Mouse (Mus musculus): ENCODE data around the gene Arl3.

- TF ChIP-seq CTCF (IDR thresholded peaks at IDR 0.05; ENCODE audit: extremely low read depth, insufficient read depth, insufficient read length, insufficient replicate concordance) = no peak
- TF ChIP-seq POLR2A (IDR thresholded peaks at IDR 0.05; ENCODE audit: low read depth, low read length) = no peak
These were observed 83.5 kb downstream of the Arl3 start for GRCm38 (mm10) chr19:46489448-46489847.
